Mouse (Mus musculus) kidney, adult 2 months (tissue): Measurements from ENCODE around the gene Elk3. TPM values are rescaled to one million over a fixed set of nuclear protein-coding genes. Genes with fewer than 3 reads are reported as not detected.
A peak's percentile ranks its signal among the peaks of the same experiment; 100 is the strongest.

Experiments
- DNase-seq: peaks from one replicate; pipeline ENCODE4 v3.0.0; 2021
- H3K27ac ChIP-seq: fragments of 200-500 bp; 2 replicates; pipeline ENCODE4 v1.5.1; 2012; ENCODE audit warnings: low read depth, low read length, control low read depth, inconsistent platforms; ENCODE audit not compliant: insufficient read depth
- H3K27me3 ChIP-seq: fragments of 200-500 bp; replicated peaks from 2 replicates; pipeline ENCODE4 v1.6.1; 2012; ENCODE audit warnings: mild to moderate bottlenecking, moderate library complexity, low read length, inconsistent platforms; ENCODE audit not compliant: control insufficient read depth, insufficient read depth
- H3K36me3 ChIP-seq: fragments of 200-500 bp; 2 replicates; pipeline ENCODE4 v1.6.1; 2012; ENCODE audit warnings: mild to moderate bottlenecking, moderate library complexity, low read length, inconsistent platforms; ENCODE audit not compliant: control insufficient read depth, insufficient read depth
- H3K4me1 ChIP-seq: fragments of 200-500 bp; 2 replicates; pipeline ENCODE4 v1.6.1; 2011; ENCODE audit warnings: low read length; ENCODE audit not compliant: control insufficient read depth, insufficient read depth
- H3K4me3 ChIP-seq: fragments of 200-500 bp; 2 replicates; pipeline ENCODE4 v1.5.1; 2011; ENCODE audit warnings: mild to moderate bottlenecking, low read depth, low read length, control low read depth; ENCODE audit not compliant: insufficient read depth
- CTCF ChIP-seq: fragments of 200-500 bp; conservative IDR thresholded peaks from 2 replicates; pipeline ENCODE4 v1.5.1; 2011; ENCODE audit warnings: low read depth, mild to moderate bottlenecking, control low read depth, low read length, moderate library complexity, mixed read lengths; ENCODE audit not compliant: insufficient read depth, insufficient read length
- POLR2A ChIP-seq: fragments of 200-500 bp; IDR thresholded peaks from one replicate; pipeline ENCODE4 v1.6.1; 2011; ENCODE audit warnings: low read depth, low read length, control low read depth
- WGBS: fragments of 180-500 bp; shearing (Covaris S2); methylation state at CpG from one replicate; pipeline ENCODE4 v1.1.7; 2018; 5-methylcytosine and 5-hydroxymethylcytosine counted together
- polyA plus RNA-seq: library from polyadenylated mRNA; depleted of rRNA; stranded (reverse); fragments of >200 nt; gene quantifications from 2 replicates; pipeline ENCODE4 v1.2.3, GENCODE M21; 2012

Elk3 gene
- polyA plus RNA-seq, 1 experiment, result 28.1 TPM

- H3K27ac ChIP-seq, result no peak overlapping the region
- DNase-seq, result peak; percentile 70
- 20% methylated on average over 16 of the region's 16 CpGs for WGBS
- TF ChIP-seq POLR2A (no peak), CTCF (no peak)
- H3K27me3 ChIP-seq, result no peaks in the 10 kb centered on the region
- H3K36me3 ChIP-seq, result no peaks in the 10 kb centered on the region
- peaks cover 21% of the 10 kb centered on the region for H3K4me1 ChIP-seq
- H3K4me3 ChIP-seq, result no peak overlapping the region
Observed at GRCm38 (mm10) chr10:93261132-93261980, 49.6 kb downstream of the Elk3 start.

GRCm38 (mm10) chr10:93259826-93260225 lies 51.1 kb downstream of the Elk3 start:
- H3K36me3 ChIP-seq, result no peaks in the 10 kb centered on the region
- DNase-seq, result no peak
- H3K4me1 ChIP-seq, result peaks cover 21% of the 10 kb centered on the region
- no peak overlapping the region for H3K27ac ChIP-seq
- TF ChIP-seq POLR2A (no peak), CTCF (no peak)
- no peaks in the 10 kb centered on the region for H3K27me3 ChIP-seq
- no peak overlapping the region for H3K4me3 ChIP-seq
- 47% methylated on average over 5 of the region's 5 CpGs for WGBS

GRCm38 (mm10) chr10:93255294-93255693 lies 55.6 kb downstream of the Elk3 start:
- TF ChIP-seq CTCF (no peak), POLR2A (no peak)
- Histone ChIP-seq H3K27ac (no peak overlapping the region), H3K36me3 (no peaks in the 10 kb centered on the region)

GRCm38 (mm10) chr10:93253156-93253555 lies 57.8 kb downstream of the Elk3 start:
- no peak for DNase-seq
- TF ChIP-seq CTCF (no peak), POLR2A (no peak)
- Histone ChIP-seq H3K4me3 (no peak overlapping the region), H3K36me3 (no peaks in the 10 kb centered on the region), H3K4me1 (0 out of 2 replicates have a peak, but pooled peaks cover 6% of the 10 kb centered on the region), H3K27me3 (no peaks in the 10 kb centered on the region), H3K27ac (no peak overlapping the region)
- WGBS, result 75% methylated on average over 6 of the region's 6 CpGs

More at GRCm38 (mm10) chr10:93255294-93255693, 55.6 kb downstream of the Elk3 start:
- 52% methylated on average over 13 of the region's 13 CpGs for WGBS
- DNase-seq, result peak; percentile 54
- H3K27me3 ChIP-seq, result no peaks in the 10 kb centered on the region
- 0 out of 2 replicates have a peak, but pooled peaks cover 6% of the 10 kb centered on the region for H3K4me1 ChIP-seq
- H3K4me3 ChIP-seq, result no peak overlapping the region

- no peak for DNase-seq
- 99% methylated on average over 2 of the region's 2 CpGs for WGBS
- Histone ChIP-seq H3K36me3 (no peaks in the 10 kb centered on the region), H3K27ac (no peak overlapping the region), H3K4me3 (no peak overlapping the region), H3K4me1 (0 out of 2 replicates have a peak, but pooled peaks cover 6% of the 10 kb centered on the region), H3K27me3 (no peaks in the 10 kb centered on the region)
- TF ChIP-seq POLR2A, result no peak
- TF ChIP-seq CTCF, result no peak
Observed at GRCm38 (mm10) chr10:93252661-93253060, 58.3 kb downstream of the Elk3 start.

- H3K36me3 ChIP-seq, result no peaks in the 10 kb centered on the region
- DNase-seq, result no peak
- TF ChIP-seq CTCF (no peak), POLR2A (no peak)
- no peaks in the 10 kb centered on the region for H3K27me3 ChIP-seq
- 0 out of 2 replicates have a peak, but pooled peaks cover 6% of the 10 kb centered on the region for H3K4me1 ChIP-seq
- H3K4me3 ChIP-seq, result no peak overlapping the region
- 60% methylated on average over 8 of the region's 8 CpGs for WGBS
- peak overlapping the region; percentile 53; the same call in 1 of the 2 replicates for H3K27ac ChIP-seq
Observed at GRCm38 (mm10) chr10:93251426-93251825, 59.5 kb downstream of the Elk3 start.
